Mouse (Mus musculus): ENCODE results near the gene Olfr960.

DNA sequence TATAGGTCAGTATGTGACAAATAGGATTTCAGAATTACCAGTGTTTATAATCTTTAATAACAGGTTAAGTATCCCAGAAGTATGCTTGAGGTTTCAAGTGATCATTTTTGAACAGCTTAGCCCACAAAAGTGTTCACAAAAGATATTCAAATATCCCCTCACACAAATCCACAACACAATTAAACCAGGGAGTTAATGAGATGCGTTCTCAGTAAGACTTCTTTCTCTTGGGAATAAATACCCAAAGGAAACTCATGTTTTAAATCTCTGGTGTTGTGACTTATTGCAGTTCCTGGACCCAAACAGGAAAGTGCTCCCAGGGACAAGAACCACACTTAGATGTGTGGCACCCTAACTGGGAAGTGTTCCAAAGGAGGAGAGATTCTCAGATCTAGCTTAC, at the start of gene Olfr960:
- TF ChIP-seq CTCF (IDR thresholded peaks at IDR 0.05; ENCODE audit: low read depth, low read length), result no peak
- TF ChIP-seq GATA1 (IDR thresholded peaks at IDR 0.05; ENCODE audit: borderline replicate concordance, low read length), result no peak

Data from G1E (cell line).